Mouse (Mus musculus): Measurements from ENCODE around the gene Fyb2.

DNA sequence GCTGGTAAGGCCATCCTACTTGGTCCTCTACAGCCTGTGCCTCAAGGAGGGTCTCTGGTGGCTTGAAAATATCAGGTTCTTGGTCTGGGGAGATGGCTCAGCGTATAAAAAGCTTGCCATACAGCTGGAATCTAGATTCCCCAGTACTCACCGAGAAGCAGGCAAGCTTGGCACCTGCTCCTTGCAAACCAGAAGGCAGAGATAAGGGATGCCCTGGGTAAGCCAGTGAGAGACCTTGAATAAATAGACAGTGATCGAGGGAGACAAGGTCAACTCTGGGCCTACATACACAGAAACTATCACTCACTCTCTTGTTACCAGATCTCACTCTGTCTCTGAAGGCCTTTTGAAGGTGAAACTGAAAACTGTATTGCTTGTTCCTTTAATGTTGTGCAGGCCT lies 21.7 kb downstream of the Fyb2 start:
- TF ChIP-seq MAFK (IDR thresholded peaks at IDR 0.05; ENCODE audit: insufficient read depth, low read depth, low read length) (no peak), HCFC1 (IDR thresholded peaks at IDR 0.05; ENCODE audit: borderline replicate concordance, insufficient read depth, low read length) (no peak)
